Mouse (Mus musculus): ENCODE results near the gene Speer2.

DNA sequence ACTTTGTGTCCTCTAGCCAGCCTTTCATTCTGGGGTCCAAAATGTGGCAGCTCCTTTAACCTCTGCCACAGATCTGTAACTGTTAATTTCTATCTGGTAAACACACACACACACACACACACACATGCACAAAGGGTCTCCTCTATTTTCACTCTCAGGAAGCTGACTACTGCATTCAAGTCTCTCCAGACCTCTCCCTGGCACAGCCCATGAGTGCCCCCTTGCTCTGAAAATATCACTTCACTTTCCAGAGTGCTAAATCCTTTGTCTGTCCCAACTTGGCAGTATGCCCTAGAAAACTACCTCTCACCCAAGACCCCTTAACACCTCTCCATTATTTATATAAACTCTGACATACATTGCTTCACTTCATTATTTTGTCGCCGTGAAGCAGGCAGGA, 26.9 kb downstream of the Speer2 start:
- no peak for TF ChIP-seq CTCF (IDR thresholded peaks at IDR 0.05; ENCODE audit: control insufficient read depth, insufficient read depth, insufficient replicate concordance, low read depth, low read length)
- TF ChIP-seq POLR2A (IDR thresholded peaks at IDR 0.05; ENCODE audit: control insufficient read depth, low read depth, low read length), result no peak

Data from testis, adult 2 months (tissue).